ENCODE assay signal across 8 mouse cellular contexts in the genomic region with DNA sequence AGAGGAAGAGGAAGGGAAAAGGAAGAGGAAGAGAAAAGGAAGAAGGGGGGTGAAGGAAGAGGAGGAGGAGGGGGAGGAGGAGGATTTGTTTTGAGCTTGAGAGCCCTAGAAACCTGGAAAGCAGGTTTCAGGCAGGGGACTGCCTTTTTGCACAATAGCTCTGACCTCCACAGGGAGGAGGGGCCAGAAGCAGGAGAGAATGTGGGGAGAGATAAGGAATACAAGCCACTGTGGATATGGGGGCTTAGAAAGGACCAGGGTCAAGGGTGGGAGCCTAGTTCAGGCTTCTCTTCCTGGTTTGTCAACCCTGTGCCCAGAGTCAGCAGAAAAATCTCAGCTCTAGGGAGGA. TPM values are rescaled to one million over a fixed set of nuclear protein-coding genes. Genes with fewer than 3 reads are reported as not detected.
A peak's percentile ranks its signal among the peaks of the same experiment; 100 is the strongest.
DNase-seq lines count a peak whose midpoint lies in the region; ATAC-seq and TF ChIP-seq lines count a peak whose summit lies in the region.

No protein-coding gene starts in this region.

- H3K9ac ChIP-seq in embryonic facial prominence, embryonic 15.5 days = no peak overlapping the region
- 0 out of 2 replicates have a peak overlapping the region, but pooled peaks have one; percentile 8 for H3K9ac ChIP-seq in neural tube, embryonic 15.5 days (replicated peaks)

- peak overlapping the region; percentile 45; the same call in 1 of the 2 replicates for H3K4me3 ChIP-seq in layer of hippocampus, adult 2 months
- H3K4me3 ChIP-seq in embryonic facial prominence, embryonic 15.5 days (replicated peaks) = peak overlapping the region; percentile 29; the same call in 1 of the 2 replicates
- H3K4me3 ChIP-seq in limb, embryonic 10.5 days = peak overlapping the region; percentile 40
- peak overlapping the region; percentile 26; the same call in 1 of the 2 replicates for H3K4me3 ChIP-seq in neural tube, embryonic 15.5 days (replicated peaks)

- H3K4me1 ChIP-seq in embryonic facial prominence, embryonic 15.5 days = peaks cover 76% of the 10 kb centered on the region
- H3K4me1 ChIP-seq in limb, embryonic 10.5 days = peaks cover 89% of the 10 kb centered on the region
- H3K4me1 ChIP-seq in neural tube, embryonic 15.5 days = peaks cover 71% of the 10 kb centered on the region

- no peak for DNase-seq in layer of hippocampus, adult 2 months (ENCODE audit: low spot score in 2 of 2)
- DNase-seq in layer of hippocampus, adult 18-20 months (ENCODE audit: low spot score in 2 of 2) = no peak
- no peak for DNase-seq in limb, embryonic 10.5 days (ENCODE audit: low spot score)
- DNase-seq in thymus, postnatal 10 days (ENCODE audit: low spot score in 2 of 2) = no peak
- no peak for DNase-seq in right cerebral cortex, postnatal 36 days (ENCODE audit: low spot score in 2 of 2)

- ATAC-seq in embryonic facial prominence, embryonic 15.5 days (ENCODE audit: insufficient number of reproducible peaks, low FRiP score, low TSS enrichment, low read depth) = no peak
- no peak; the same call in 1 of the 2 replicates for ATAC-seq in neural tube, embryonic 15.5 days (ENCODE audit: low FRiP score)
- no peak for ATAC-seq in activated CD4-positive, CD25-positive, alpha-beta regulatory T cell, adult 4 months

- peak overlapping the region; percentile 81; the same call in 1 of the 2 replicates for H3K27ac ChIP-seq in layer of hippocampus, adult 2 months
- peak overlapping the region; percentile 86 for H3K27ac ChIP-seq in embryonic facial prominence, embryonic 15.5 days (replicated peaks)
- peak overlapping the region; percentile 76 for H3K27ac ChIP-seq in limb, embryonic 10.5 days
- peak overlapping the region; percentile 77 for H3K27ac ChIP-seq in neural tube, embryonic 15.5 days (replicated peaks)

- no peak for TF ChIP-seq CTCF in layer of hippocampus, adult 2 months (conservative IDR thresholded peaks at IDR 0.05)

- no peaks in the 10 kb centered on the region for H3K9me3 ChIP-seq in embryonic facial prominence, embryonic 15.5 days (replicated peaks)
- H3K9me3 ChIP-seq in limb, embryonic 10.5 days (replicated peaks) = no peaks in the 10 kb centered on the region
- no peaks in the 10 kb centered on the region for H3K9me3 ChIP-seq in neural tube, embryonic 15.5 days (replicated peaks)

- no peaks in the 10 kb centered on the region for H3K36me3 ChIP-seq in embryonic facial prominence, embryonic 15.5 days
- no peaks in the 10 kb centered on the region for H3K36me3 ChIP-seq in limb, embryonic 10.5 days
- no peaks in the 10 kb centered on the region for H3K36me3 ChIP-seq in neural tube, embryonic 15.5 days

- no peaks in the 10 kb centered on the region for H3K27me3 ChIP-seq in embryonic facial prominence, embryonic 15.5 days
- H3K27me3 ChIP-seq in limb, embryonic 10.5 days (ENCODE audit: low read depth, poor library complexity, severe bottlenecking) = 0 out of 2 replicates have a peak, but pooled peaks cover 5% of the 10 kb centered on the region
- H3K27me3 ChIP-seq in neural tube, embryonic 15.5 days (replicated peaks) = no peaks in the 10 kb centered on the region

- H3K4me2 ChIP-seq in embryonic facial prominence, embryonic 15.5 days (replicated peaks) = peak overlapping the region; percentile 54
- peak overlapping the region; percentile 58 for H3K4me2 ChIP-seq in neural tube, embryonic 15.5 days

RNA-seq across cellular contexts. Expression of a gene that starts 21.6 kb away (rescaled TPM):
- total RNA-seq in layer of hippocampus, adult 2 months (2021) = 100 to 1,000 TPM in 1 of 2 experiments, 10 to 100 TPM in 1; 99.9 to 108 TPM
- 100 to 1,000 TPM; 110 to 112 TPM for total RNA-seq in layer of hippocampus, adult 18-20 months (2021)
- 20.7 and 21.7 TPM in 2 replicates for polyA plus RNA-seq in embryonic facial prominence, embryonic 15.5 days (2015; fragmentation: Nextera tagmentation; extraction: Ambion mirVana)
- 13.0 and 15.2 TPM in 2 replicates for polyA plus RNA-seq in limb, embryonic 10.5 days (2016; fragmentation: Nextera tagmentation; extraction: Ambion mirVana)
- polyA plus RNA-seq in neural tube, embryonic 15.5 days (2015; fragmentation: Nextera tagmentation; extraction: Ambion mirVana) = 23.5 and 25.5 TPM in 2 replicates
- polyA plus RNA-seq in activated CD4-positive, CD25-positive, alpha-beta regulatory T cell, adult 4 months (2017; shearing (Covaris generic)) = 10 to 100 TPM; 15.8 to 21.3 TPM

RNA-seq across cellular contexts. Expression of a gene that starts 49.9 kb away (rescaled TPM):
- 100 to 1,000 TPM; 122 to 129 TPM for total RNA-seq in layer of hippocampus, adult 2 months (2021)
- total RNA-seq in layer of hippocampus, adult 18-20 months (2021) = 100 to 1,000 TPM; 127 to 132 TPM
- polyA plus RNA-seq in embryonic facial prominence, embryonic 15.5 days (2015; fragmentation: Nextera tagmentation; extraction: Ambion mirVana) = 149 TPM in 2 replicates
- 164 and 173 TPM in 2 replicates for polyA plus RNA-seq in limb, embryonic 10.5 days (2016; fragmentation: Nextera tagmentation; extraction: Ambion mirVana)
- 190 and 208 TPM in 2 replicates for polyA plus RNA-seq in neural tube, embryonic 15.5 days (2015; fragmentation: Nextera tagmentation; extraction: Ambion mirVana)
- 10 to 100 TPM; 22.1 to 24.5 TPM for polyA plus RNA-seq in activated CD4-positive, CD25-positive, alpha-beta regulatory T cell, adult 4 months (2017; shearing (Covaris generic))

RNA-seq across cellular contexts. Expression of a gene that starts 50.1 kb away (rescaled TPM):
- total RNA-seq in layer of hippocampus, adult 2 months (2021) = 1 to 10 TPM; 7.4 to 8.3 TPM
- total RNA-seq in layer of hippocampus, adult 18-20 months (2021) = 1 to 10 TPM; 5.2 to 7.6 TPM
- 21.8 and 21.9 TPM in 2 replicates for polyA plus RNA-seq in embryonic facial prominence, embryonic 15.5 days (2015; fragmentation: Nextera tagmentation; extraction: Ambion mirVana)
- polyA plus RNA-seq in limb, embryonic 10.5 days (2016; fragmentation: Nextera tagmentation; extraction: Ambion mirVana) = 19.0 and 21.7 TPM in 2 replicates
- polyA plus RNA-seq in neural tube, embryonic 15.5 days (2015; fragmentation: Nextera tagmentation; extraction: Ambion mirVana) = 11.0 and 11.7 TPM in 2 replicates
- polyA plus RNA-seq in activated CD4-positive, CD25-positive, alpha-beta regulatory T cell, adult 4 months (2017; shearing (Covaris generic)) = 1 to 10 TPM; 4.3 to 6.9 TPM
